Mouse (Mus musculus) bone marrow, adult 2 months (tissue): Measurements from ENCODE around the gene Rnf43.

ENCODE experiments used
- CTCF ChIP-seq: fragments of 200-500 bp; IDR thresholded peaks from 2 replicates; pipeline ENCODE4 v1.5.1; 2011; ENCODE audit warnings: low read length, control low read depth; ENCODE audit not compliant: control insufficient read depth, insufficient read depth
- POLR2A ChIP-seq: fragments of 200-500 bp; IDR thresholded peaks from 2 replicates; pipeline ENCODE4 v1.6.1; 2011; ENCODE audit warnings: low read depth, mild to moderate bottlenecking, control low read depth, low read length, borderline replicate concordance; ENCODE audit not compliant: control insufficient read depth

DNA sequence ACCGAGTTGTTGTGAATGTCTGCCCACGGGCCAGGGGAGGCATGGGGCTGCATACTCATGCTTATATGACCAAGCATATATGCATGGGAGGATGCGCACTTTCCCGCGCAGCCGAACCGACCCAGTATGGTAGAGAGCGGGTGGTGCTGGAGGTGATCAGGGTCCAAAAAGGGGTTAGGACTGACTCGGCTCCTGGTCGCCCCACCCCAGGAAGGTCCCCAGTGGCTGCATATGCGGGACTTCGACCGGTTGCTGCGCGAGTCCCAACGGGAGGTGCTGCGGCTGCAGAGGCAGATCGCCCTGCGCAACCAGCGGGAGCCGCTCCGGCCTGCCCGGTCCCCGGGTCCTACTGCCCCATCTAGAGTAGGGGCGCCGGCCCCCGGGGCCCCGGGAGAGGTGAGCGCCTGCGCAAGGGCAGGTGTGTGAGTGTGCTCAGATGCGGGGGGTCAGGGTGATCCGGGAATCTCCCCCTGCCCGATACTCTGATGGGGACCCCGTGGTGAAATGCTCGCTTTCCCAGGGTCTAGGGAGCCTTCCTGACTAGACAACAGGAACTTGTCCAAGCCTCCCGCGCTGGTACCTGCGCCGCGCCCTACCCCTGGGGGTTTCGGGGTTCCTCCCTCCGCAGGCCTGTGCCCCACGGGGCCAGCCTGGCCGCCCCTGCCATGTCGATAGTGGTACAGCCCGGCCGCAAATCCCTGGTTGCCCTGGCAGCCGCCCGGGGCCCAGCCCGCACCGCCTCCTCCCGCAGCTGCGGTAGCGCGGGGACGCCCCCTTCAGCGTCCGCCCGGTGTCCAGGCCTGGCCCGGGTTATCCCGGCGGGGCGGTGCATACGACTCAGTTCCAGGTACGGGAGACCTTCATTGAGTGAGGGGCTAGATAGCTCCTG lies 101.7 kb downstream of the Rnf43 start:
- TF ChIP-seq CTCF (no peak), POLR2A (no peak)
